Mouse (Mus musculus): ENCODE data around the gene Pcyt1a.
"Not testable (repeated sequence)": the region's sequence is repeated elsewhere in the genome, so short reads cannot be mapped to it uniquely, and the experiment has no call there.

The Pcyt1a gene

GRCm38 (mm10) chr16:32434691-32435090, 4.0 kb downstream of the Pcyt1a start:
- no peak for DNase-seq

- DNase-seq, result no peak
These were observed 5.9 kb downstream of the Pcyt1a start for GRCm38 (mm10) chr16:32436657-32437056.

GRCm38 (mm10) chr16:32437266-32437665, 6.5 kb downstream of the Pcyt1a start:
- no peak for DNase-seq

- no peak for DNase-seq
These were observed 10.7 kb downstream of the Pcyt1a start for GRCm38 (mm10) chr16:32441432-32441831.

DNA sequence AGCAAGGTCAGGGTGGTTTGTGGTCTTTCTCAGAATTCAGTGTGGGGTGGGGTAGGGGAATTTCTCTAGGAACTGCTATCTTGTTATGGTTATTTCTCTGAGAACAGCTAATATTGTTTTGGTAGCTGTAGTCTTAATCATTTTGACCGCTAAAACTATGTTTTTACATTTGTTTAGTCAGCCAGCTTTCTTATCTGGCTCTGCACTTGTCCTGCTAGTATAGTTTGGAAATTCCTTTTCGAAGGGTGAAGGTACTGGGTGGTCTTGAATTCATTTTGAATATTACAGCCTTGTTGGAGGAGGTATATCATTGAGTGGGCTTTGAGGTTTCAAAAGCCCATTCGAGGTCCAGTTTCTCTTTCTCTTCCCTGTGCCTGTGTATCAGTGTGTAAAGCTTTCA, 13.9 kb downstream of the Pcyt1a start:
- DNase-seq, result not testable (repeated sequence)

GRCm38 (mm10) chr16:32445558-32445957, 14.8 kb downstream of the Pcyt1a start:
- DNase-seq, result no peak

DNA sequence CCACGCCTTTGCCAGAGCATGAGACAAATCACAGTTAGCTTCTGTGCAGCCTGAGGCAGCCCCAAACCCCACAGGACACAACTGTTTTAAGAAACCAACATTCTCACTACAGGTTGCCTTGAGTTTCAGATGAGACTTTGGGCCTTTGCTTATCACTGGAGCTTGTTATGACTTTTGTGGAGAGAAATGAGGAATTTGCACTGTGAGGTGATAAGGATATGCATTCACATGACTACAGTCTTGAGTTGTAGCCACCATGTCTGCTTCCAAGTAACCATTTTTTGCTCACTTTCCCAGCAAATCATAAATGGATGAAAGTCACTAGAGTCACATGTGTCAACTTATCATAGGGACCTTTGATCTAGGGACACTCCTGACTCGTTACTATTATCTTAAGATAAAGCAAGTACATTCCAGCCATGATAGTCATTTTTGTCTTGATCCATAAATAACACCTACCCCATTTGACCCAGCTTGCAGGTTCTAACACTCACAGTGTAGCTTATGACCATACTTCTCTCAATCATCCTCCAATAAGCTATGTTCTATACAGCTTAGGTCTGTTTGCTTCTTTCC, 15.9 kb downstream of the Pcyt1a start:
- no peak for DNase-seq

DNA sequence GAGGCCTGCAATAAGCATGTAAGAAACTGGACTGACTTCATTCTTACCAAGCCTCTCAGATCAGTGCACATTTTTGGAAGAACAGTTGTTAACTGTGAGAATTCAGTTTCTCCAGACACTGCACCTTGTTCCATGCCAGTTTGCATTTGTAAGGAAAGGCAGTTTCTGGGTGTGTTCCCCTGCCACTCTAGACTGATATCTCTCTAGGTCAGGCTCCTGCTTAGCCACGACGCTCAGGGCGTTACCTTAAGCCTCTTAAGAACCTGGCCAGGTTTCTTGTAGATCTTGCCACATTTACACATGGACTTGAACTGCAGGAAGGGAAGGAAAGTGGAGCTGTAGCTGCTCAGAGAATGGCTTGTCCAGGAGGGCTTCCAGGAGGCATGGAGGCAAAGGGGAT, 18.9 kb downstream of the Pcyt1a start:
- DNase-seq, result no peak

DNA sequence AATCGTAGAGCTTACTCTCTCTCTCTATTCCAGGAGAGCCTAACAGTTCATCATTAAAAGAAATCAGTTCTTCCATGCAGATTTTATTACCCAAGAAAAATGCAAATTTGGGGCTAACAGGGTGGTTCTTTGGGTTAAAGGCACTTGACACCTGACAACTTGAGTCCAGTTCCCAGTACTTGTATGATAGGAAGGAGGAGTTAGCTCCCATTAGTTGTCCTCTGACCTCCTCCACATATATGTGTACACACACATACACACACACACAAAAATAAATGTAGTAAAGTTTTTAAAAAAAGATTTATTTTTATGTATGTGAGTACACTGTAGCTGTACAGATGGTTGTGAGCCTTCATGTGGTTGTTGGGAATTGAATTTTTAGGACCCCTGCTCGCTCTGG, 19.4 kb downstream of the Pcyt1a start:
- DNase-seq, result no peak

DNA sequence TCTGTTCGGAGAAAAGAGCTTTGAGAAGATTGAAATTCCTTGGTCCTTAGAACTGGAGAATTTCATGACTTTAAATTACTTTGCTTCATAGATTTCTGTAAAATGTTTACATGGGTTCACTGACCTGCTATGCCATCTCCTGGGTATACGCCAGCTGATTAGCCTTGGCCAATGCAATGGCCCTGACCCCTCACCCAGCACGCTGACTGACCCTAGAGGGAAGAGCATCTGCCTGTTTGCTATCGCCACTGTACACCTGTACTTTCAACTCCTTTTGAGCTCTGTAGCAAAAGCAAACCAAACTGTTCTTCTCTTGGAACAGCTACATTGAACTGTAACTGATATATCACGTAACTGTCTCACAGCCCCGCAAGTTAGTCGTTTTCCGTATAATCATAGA, 22.4 kb downstream of the Pcyt1a start:
- no peak for DNase-seq

DNA sequence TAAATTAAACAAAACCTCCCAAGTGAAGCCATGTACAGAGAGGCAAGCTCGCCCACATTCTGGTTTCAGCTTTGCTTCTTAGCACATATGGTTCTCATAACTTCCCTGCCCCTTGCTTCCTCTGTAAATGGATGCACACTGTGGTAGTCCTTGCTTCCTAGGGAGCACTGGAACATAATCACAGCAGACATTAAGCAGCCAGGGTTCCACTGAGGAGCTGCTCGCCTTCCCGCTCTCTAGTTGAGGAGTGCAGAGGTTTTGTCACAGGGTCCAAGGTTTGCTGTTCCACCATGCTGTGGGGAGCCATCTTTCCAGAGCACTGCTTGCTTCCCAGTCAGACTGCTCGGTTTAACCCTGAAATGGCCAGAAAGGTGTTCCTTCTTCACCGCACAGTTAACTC, 23.9 kb downstream of the Pcyt1a start:
- no peak for DNase-seq

DNA sequence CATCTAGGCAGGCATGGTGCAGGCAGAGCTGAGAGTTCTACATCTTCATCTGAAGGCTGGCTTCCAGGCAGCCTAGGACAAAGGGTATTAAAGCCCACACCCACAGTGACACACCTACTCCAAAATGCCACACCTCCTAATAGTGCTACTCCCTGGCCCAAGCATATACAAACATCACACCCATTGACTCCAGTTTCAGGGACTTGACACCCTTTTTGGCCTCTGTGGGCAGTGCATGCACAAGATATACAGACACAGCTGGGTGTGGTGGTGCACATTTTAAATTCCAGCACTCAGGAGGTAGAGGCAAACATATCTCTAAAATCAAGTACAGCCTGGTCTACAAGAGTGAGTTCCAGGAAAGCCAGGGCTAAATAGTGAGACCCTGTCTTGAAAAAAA, 25.4 kb downstream of the Pcyt1a start:
- DNase-seq, result no peak

GRCm38 (mm10) chr16:32456761-32457160, 26.0 kb downstream of the Pcyt1a start:
- DNase-seq, result no peak

DNA sequence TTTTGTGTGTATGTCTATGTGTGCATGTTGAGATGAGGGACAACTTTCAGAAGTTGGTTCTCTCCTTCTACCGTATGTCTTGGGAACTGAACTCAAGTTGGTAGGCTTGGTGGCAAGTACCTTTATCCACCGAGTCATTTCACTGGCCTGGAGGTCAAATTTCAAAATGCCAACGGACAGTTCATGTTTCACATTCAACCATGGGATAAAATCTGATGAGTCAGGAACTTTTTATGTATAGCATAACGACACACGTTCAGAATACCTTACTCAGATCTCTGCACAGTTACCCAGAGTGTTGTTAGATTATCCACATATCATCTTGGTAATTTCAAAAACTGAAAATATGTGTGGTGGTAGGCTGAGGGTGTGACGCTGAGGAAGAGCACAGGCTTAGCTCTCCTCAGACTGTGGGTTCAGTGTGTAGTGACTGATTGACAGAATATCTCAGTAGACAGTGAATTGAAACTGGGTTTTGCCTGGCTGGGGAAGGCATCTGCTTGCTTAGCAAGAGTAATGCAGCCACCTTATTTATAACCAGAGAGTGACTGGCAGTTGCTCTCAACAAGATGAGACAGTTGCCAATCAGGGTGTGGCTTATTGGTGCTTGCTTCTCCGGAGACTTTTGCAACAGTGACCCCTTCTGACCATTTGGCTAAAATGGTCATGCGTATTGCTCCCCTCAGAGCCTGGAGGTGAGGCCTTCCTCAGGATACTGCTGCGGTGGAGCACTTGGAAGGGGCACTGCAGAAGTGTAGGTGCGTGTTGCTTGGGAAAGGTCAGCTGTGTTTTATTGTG, 27.1 kb downstream of the Pcyt1a start:
- peak; percentile 75 for DNase-seq

DNA sequence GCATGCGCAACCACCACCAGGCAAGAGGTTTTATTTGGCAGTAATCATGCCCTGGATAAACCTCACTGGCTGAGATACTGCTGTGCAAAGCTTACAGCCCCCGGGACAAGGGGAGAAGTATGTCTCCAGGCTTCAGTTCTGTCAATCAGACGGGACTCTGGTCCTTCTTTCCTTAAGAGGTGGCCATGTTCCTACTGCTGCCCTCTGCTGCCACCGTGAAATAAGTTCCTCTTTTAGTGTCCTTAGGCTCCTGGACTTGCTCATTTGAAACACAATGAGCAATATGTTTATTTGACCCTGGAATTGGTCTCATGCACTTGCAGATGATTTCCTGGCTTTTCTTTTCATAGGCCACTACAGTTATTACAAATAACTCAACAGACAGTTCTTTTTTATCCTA, 29.8 kb downstream of the Pcyt1a start:
- DNase-seq, result no peak

DNA sequence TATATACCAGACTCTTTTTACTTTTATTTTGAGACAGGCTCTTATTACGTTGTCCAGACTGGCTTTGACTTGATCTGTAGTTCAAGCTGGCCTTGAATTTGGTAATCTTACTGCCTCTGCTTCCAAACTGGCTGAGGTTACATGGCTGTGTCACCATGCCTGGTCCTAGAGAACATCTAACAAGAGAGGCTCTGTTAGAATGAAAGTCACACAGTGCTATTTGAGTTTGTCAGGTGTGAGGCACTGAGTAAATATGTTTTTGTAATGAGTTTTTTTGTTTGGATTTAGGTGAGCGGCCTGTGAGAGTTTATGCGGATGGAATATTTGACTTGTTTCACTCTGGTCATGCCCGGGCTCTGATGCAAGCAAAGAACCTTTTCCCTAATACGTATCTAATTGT, 31.0 kb downstream of the Pcyt1a start:
- DNase-seq, result no peak

GRCm38 (mm10) chr16:32462950-32463349, 32.2 kb downstream of the Pcyt1a start:
- no peak for DNase-seq

DNA sequence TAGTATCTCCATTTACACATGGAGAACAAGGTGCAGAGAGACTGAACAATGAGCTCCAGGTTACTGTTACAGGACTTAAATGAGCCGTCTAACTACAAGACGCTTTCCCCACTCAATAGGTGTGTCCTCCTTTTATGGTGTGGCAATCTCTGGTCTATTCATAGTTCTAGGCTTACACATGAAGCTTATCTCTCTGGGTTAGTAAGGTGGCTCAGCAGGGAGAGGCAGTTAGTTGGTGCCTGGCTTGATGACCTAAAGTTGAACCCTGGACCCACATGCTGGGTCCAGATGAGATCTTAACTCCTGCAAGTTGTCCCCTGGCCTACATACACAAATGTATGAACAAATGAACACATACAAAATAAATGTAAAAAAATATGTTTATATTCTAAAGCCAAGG, 32.7 kb downstream of the Pcyt1a start:
- no peak for DNase-seq

DNA sequence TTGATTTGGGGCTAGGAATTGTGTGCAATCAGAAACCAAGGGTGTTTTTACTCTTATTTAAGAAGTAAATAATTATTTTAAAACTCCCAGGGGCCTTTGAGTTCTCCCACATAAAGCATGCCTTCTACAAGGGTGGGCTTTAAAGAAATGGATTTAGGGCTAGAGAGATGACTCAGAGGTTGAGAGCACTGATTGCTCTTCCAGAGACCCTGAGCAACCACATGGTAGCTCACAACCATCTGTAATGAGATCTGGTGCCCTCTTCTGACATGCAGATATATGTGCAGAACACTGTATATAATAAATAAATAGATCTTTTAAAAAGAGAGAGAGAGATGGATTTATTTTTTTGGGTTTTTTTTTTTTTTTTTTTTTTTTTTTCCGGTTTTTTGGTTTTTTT, 34.2 kb downstream of the Pcyt1a start:
- DNase-seq, result no peak

GRCm38 (mm10) chr16:32468488-32468887, 37.8 kb downstream of the Pcyt1a start:
- no peak for DNase-seq

GRCm38 (mm10) chr16:32469404-32470105, 38.8 kb downstream of the Pcyt1a start:
- DNase-seq, result no peak

GRCm38 (mm10) chr16:32472276-32473015, 41.7 kb downstream of the Pcyt1a start:
- peak; percentile 53 for DNase-seq

DNA sequence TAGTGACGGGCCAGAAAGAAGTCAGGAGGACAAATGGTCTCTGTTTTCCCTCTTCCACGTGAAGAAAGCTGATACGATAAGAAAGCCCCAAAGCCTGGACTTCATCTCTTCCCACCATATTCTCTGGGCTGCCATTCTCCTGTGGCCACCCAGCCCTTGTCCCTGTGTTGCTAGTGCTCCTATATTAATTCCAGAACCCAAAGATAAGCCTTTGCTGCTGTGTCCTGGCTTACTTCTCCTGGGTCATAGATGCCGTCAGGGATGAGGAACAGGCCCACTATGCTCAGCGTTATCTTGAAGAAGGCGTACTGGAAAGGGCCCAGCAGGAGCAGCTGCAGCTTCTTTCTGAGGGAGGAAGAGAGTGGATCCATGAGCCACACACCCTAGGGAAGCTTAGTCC, 46.6 kb downstream of the Pcyt1a start:
- DNase-seq, result no peak

Measured in retina, postnatal 1 day (tissue).